Mouse (Mus musculus): ENCODE results near the gene Creld2.

DNA sequence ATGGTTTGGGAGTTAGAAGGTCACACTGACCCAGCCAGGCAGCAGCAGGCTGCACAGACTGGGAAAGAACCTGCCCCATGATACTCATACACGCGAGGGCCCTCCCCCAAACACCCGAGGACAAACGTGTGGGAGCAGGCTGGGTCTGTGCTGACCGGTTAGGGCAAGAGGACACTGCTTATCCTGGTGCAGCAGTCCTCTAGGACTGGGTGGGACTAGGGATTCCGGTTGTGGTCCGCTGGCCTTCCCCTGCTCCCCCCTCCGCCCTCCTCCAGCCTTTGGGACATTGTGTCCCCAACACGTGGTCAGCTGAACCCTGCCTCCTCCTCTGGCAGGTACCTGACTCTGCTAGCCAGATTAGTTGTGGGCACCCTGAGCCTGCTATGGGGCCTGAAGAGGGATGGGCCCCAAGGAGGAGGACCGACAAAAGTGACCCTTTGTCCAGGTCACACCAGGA, 56.2 kb downstream of the Creld2 start:
- TF ChIP-seq CTCF (IDR thresholded peaks at IDR 0.05; ENCODE audit: insufficient read depth, low read depth, low read length) (no peak), POLR2A (IDR thresholded peaks at IDR 0.05; ENCODE audit: insufficient read depth, low read depth, low read length) (no peak)

Data from olfactory bulb, adult 2 months (tissue).